Mouse (Mus musculus): ENCODE measurements at regions not wholly inside any gene's neighbourhood (a gene's known extent, or its start where the extent isn't known, plus 50 kb on each side); places are given as distances from the start of the nearest gene placed in this dataset.

DNA sequence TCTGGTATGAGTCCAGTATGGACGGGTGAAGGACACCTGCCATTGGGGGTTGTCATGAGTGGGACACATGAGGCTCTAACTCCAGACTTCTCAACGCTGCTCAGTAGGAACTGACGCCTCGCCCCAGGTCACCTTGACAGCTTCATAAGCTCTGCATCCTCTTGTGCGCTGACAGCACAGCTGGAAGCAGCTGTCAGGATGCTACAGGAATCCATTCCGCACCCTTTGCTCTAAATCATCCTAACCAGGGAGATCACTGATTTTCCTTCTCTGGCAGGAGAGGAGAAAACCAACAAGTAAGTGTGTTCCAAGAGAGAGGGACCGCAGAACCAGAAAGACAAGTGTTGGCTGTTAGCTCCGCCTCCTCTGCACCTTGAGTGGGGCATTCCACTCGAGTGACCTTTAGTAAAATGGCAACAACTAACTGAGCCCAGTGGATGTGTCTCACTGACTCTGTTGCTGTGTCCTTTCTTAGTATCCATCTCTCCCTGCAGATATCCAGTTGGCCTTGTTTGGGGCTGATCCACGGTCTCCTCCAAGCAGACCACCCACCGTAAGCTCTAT, 449.8 kb downstream of the Wdr11 start:
- ATAC-seq = no peak

DNA sequence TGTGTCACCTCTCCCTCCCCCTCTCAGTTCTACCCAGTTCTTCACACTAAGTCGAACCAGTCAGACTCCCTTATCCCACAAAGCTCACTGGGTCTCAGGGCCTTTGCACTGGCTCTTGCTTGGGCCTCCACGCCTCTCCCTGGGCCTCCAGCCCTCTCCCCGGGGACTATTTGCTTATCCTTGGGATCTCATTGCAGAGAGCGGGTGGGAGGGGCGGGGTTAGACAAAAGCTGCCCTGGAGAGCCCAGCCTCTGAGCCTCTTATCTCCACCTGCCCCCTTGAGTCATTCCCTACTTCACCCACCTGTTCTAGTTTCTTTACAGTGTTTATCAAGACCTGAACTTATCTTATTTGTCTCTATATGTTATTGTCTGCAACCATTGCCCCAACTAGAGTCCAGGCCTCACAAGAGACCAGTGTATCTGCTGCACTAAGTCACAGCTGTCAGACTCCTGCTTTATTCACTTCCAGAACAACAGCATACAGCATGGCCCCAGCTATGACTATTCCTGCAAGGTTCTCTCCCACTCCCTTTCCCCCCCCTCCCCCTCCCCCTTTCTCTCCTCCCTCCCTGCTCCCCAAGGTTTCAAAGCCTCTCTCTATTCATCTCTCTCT, 450.7 kb downstream of the Wdr11 start:
- ATAC-seq = no peak

DNA sequence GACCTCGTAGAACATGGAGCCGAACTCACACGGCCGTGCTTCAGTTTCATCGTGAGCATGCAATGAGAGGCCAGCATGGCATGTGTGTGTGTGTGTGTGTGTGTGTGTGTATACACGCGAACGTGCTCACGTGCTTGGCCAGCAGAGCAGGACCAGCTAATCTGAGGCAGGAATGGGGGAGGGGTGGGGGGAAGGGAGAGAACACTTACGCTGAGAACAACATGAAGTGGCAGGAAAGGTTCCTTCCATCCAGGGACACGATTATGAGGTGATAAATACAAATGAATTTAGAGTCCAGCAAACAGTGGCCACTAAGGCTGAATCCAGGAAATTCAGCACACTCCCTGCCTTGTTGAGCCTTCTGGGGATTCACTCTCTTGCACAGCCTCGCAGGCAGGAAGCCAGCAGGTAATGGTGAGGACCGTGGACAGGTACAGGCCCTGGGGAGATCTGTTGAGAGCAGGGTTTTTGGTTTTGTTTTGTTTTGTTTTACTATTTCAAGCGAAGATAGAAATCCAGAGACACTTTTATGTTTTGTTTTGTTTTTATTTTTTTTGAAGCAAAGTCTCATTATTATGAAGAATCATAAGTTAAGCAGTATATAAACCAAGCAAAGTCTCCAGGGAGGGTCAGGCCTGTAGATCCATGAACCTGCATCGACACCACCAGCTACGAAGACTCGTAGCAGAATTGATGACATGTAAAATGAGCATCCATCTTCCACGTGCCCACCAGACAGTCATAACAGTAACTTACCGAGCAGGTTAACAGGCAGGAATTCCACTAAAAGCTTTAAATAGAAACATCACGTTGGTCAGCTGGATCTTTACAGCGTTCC, 452.0 kb downstream of the Wdr11 start:
- no peak for ATAC-seq

DNA sequence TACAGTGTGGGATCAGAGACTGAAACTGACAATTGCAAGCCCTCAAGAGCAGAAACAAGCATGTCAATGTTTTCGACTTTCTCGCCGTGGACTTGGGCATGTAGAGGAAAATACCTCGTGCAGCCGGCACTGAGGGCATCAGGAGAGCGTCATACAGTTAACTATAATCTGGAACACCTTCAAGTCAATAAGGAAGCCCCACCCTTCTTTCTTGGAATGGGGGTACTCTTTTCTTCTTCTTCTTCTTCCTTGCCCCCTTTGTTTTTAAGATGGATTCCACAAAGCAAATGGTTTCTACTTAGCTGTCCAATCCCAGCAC, 452.5 kb downstream of the Wdr11 start:
- ATAC-seq = no peak

DNA sequence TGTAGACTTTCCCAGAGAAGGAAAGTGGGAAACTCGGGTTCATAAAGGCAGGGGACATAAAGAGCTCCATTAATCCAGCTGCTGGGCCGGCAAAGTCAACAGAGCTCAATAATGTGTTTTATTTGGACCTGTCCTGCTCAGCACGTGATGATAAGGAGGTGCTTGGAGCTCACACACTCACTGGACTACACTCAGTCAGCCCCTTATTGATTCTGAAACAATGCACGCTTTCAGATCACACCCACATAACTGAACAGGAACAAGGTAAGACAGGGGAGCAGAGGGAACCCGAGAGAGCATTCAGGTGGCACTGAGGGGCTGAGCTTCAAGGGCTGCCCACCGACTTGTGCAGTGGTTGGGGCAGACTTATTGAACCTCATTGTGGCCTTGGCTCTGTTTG, 452.9 kb downstream of the Wdr11 start:
- ATAC-seq = no peak

DNA sequence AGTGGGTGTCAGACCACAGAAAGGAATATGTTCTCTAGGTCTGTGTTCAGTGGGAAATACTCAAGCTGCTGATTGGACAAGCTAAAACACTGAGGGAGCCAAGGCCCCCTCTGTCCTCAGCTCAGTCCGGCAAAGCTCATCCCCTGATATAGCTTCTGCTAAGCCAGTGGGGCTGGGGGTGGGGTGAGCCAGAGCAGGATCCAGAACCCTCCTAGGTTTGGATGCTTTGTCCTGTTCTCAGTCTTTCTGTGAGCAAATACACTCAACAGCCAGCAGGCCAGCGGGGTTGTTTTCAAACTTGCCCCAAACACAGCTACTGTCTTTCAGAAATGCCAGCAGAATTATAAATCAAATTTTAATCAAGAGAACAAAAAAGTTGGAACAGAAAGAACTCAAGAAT, 454.4 kb downstream of the Wdr11 start:
- ATAC-seq = no peak

DNA sequence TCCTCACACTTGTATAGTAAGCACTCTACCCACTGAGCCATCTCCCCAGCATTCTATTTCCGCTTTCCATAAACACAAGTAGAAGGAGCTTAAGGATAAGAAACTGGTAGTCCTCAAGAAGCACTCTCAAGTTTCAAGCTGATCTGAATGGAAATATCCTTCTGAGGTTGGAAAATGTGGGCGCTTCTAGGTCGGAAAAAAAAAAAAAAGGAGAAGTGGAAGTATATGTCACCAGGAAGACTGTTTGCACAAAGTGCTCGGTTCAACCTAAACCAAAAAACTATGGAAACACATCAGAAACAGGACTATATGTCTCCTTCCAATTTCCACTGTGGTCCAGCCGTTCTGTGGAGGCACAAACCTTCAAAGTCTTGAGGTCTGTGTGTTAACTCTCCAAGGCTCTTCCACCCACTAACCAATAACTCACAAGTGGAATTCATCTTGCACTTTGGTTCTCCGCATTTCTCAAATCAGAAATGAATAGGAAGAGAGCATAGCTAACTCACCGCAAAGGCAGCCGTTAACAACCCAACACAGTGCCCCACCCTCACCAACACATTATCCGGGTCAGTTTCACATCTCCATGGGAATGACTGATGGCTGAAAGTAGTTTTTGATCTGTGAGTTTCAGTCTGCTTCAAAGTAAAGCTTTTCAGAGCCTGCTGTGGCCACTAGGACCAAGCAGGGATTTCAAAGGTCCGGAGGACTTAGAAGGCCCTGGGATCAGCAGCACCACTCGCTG, 455.8 kb downstream of the Wdr11 start:
- no peak for ATAC-seq

DNA sequence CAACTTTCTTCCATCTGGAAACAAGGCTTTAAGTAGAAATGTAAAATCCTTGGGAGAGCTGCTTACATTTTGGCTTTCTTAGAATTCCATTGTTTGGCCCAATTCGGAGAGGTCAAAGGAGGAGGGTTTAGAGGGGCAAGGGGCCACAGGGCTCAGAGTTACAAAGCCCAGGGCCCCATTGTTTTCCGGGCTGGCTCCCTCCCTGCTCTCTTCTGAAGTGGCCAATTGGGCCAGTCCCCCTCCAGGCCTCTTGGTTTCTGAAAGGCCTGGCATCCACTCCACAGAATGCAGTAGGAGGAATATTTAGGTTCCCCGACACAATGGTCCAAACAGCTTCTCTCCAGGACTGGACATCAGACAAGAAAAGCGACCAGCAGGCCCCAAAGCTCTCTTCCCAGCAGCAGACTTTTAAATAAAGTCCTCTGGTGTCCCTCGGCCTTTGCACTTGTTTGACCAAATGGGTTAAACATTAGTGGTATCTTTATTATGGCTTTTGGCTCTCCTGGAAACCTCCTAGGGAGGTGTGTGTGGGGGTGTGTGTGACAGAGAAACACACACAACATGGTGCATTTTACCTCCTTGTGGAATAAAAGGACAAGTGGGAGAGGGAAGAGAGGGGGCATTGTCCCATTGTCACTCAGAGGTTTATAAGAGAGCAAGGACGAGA, 456.6 kb downstream of the Wdr11 start:
- ATAC-seq = no peak

DNA sequence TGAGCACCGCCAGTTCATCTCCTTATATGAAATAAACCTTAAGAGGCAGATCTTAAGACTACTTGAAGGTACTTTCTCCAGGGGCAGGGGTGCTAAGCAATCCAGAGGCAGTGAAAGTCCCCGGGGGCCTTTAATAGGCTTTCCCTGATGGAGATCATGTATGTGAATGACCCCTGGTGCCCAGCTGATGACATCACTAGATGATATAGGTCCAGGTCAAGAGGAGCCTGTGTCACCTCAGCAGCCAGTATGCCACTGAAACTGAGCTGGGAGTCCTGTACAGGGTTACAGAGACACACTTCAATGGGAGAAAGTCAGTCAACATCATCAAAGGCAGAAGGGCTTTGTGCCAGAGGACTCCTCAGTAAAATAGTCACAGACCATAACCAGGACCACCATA, 457.8 kb downstream of the Wdr11 start:
- no peak for ATAC-seq

DNA sequence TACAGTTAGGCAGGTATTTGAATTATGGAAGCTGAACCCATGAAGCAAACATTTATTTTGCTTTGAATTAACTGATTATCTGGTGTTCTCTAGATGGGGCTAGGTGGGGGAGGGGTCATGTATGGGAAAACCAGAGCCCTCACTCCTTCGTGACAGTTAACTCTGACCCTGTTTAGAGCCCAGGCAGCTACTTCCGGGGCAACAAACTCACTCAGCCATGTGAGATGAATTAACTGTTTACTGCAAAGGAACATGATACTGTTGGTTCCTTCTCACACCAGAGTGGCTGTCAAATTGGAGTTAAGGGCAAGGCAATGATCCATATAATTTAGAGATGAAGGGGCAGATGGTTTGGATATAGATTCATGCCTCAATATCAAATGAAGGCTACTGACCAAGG, 458.5 kb downstream of the Wdr11 start:
- no peak for ATAC-seq

DNA sequence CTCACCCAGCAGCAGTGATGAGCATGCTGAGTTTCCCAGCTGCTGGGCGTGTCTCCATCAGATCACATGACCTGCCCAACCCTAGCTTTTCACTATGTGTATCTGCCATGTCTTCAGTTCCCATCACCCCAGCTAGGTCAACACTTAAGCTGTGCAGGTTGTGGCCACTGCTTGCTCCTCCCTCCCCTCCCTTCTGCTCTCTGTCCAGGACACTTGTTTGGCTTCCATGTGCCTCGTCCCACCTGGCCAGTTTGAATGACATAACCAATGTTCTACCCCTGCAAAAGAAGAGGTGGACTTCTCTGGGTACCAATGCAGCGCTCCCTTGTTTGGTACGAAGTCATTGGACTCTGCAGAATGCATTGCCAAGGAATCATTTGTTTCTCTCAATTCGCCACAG, 460.7 kb downstream of the Wdr11 start:
- ATAC-seq = no peak

DNA sequence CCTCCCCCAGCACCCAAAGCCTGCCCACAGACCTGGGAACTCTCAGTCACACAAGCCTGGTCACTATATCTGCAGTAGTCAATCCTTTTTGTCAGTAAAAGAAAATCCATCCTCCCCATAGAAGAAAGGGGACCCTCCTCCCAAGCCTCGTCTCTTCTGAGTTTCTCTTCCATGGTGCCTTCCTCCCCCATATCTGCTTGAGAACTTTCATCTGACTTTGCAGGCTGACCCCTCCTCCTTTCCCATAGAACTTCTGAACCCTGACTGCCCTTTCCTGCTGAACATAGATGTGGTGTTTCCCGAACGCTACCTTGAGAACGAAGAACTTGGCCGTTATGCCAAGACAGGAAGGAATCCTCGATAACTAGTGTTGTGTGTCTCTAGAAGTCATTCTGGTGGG, 462.5 kb downstream of the Ate1 start:
- ATAC-seq = no peak

DNA sequence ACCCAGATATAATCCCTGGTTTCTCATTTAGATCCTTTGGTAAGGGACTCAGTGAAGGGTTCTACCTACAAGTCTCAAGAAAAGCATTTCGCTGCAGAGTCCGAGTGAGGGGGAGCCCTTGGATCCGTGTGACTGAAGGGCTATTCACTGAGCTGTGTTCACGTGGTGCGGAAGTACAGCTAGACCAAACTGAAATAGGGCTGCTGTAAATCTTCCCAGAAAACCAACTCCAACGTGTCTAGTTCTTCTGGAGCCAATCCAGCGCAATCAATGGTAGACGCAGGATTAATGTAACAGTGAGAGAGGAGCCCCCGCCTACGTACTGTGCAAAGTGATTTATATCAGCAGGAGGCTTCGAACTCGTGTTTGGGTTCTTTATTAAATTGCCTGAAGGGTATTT, 461.9 kb downstream of the Ate1 start:
- ATAC-seq = no peak

DNA sequence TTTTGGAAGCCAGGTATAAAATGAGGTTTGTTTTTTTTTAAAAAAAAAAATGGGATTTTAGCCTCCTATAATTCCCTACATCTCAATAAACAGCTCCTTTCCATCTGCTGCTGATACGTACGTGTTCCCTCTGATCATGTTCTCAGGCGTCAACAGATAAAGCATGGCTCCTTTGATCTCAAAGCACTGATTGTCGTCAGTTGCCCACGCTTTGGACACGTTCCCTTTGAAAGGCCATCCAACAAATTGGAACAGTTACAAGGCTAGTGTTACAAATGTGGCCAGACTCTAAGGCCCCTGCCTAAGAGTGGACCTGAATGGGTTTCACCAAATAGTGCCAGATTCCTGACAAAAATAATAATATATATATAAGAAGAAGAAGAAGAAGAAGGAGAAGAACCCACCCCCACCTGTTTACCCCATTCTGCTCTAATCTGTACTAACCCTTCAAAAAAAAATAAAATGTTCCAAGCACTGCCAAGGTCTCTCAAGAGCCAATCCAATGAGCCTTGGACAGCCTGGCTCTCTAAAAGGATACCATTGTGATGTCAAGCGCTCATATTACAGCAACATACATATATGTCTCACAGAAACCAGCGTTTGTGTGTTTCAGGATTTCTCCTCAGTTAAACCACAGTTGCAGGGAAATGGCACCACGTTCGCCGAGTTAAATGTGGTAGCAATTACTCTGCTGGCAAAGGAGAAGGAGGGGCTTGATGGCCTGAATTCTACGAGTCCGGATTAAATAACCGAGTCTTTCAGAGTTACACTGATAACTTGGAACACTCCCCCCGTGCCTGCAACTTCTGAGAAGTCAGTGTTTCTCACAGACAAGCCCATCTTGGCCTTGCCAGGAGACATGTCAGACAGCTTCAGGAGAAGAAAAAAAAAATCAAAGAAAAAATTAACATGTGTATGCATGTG, 460.2 kb downstream of the Ate1 start:
- no peak for ATAC-seq

DNA sequence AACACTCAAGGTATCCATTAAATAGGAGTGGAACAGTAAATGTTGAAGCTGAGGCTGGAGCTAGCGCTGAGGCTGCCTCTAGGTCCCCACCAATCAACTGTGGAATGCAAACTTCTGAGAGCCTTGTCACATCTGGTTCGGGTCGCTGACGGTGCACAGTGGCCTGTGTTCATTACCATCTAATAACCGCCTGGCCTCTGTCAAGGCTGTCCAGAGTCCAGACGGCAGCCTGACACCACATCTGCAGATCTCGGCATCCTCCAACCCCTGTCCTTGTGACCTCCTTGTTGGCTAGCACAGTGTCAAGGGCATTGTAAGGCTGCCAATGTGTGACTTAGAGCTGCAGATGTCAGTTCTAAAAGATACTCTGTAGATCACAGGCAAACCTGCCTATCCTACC, 455.7 kb downstream of the Ate1 start:
- no peak for ATAC-seq

DNA sequence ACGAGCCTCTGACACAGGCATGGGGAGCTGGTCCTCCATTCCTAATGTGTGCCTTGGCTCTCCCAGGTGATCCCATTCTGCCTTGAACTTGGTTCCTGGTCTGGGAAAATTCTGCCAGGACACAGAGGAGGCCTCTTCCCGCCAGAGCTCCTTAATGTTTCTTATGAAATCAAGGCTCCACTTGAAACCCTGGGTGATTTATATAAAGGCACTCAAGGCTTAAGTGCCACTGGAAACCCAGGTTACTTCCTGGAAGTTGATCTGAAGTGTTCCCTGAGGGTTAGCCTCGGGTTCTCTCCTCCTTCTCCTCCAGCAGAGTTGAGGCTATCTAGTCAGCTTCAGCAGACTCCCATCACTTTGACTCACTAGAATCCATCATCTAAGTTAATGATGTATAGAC, 451.9 kb downstream of the Ate1 start:
- no peak for ATAC-seq

DNA sequence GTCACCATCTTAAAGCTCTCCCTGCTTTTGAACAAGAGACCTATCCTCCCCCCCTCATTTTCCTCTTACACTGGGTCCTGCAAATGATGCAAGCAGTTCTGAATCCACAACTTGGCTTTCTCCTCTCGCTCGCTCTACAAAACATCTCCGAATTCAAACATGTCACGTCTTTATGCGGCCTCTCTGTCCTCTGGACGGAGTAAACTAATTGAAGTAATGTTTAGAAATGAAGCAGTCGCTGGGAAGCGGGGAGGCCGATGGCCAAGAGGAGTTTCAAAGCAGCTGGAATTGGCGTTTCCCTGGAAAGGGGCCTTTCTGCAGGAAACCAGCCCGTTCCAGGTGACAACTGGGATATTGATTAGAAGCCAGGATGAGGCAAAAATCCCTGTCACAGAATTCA, 446.8 kb downstream of the Ate1 start:
- ATAC-seq = no peak

DNA sequence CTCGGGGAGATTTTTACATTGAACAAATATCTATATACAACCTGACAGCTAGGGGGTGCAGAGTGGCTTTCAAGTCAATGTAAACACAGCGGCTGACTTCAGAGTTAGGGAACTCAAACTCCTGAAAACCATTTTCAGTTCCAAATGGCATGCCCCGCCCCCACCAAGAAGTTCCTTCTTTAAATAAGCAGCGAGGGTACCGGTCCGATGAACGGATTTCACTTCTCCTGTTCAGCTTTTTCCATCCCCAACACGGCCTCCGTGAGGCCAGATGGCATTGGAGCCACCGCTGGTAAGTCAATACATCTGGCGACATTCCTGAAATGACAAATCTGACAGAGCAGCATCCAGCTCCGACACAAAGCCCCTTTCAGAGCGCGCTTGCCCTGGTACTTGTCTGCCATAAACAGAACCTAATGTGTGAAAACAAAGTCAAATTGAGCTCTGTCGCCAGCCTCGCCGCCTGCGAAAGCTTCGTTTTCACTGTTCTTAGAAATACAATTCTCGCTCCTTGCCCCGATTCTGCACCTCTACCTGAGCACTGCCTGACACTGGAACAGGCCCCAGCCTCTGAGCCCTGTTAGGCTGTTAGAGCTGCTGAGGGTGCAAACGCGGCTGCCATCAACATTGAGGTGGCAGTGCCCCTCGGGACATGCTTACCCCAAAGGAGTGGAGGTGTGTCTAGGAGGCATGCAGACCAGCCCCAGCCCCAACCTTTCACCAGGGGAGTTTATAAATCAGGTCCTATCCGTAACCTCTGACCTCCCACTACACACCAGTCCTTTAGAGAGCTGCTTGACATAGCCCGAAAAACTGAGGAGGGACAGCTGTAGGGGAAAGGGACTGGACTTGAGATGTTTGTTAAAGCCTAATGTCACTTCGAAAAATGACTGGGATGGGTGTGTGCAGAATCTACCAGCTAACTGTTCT, 446.0 kb downstream of the Ate1 start:
- no peak for ATAC-seq

DNA sequence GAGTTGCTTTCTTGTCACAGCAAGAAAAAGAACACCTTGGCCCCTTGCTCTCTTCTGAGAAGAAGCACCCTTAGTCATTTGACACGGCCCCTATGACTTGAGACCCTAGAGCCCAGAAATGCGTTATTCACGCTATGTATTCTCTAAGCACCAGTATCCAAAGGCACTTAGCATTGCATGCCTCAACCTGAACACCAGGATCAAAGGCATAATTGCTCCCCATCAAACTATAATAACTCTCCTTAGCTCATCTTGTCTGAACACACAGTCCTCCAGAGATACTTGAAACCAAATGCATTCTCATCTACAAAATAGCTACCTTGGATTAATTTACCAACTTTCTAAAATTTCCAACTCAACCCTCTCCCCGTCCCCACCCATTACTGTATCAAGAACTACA, 437.5 kb downstream of the Ate1 start:
- ATAC-seq = no peak

DNA sequence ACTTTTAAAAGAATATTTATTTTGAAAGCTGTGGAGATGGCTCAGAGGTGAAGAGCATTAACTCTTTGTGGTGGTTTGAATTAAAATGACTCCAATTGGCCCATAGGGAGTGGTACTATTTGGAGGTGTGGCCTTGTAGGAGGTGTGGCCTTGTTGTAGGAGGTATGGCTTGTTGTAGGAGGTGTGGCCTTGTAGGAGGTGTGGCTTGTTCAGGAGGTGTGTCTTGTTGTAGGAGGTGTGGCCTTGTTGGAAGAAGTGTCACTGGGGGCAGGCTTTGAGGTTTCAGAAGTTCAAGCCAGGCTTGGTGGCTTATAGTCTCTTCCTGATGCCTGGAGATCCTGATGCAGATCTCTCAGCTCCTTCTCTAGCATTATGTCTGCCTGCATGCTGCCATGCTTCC, 434.5 kb downstream of the Ate1 start:
- no peak for ATAC-seq
